Mouse (Mus musculus): Measurements from ENCODE around the gene Tnfrsf1b. TPM values are rescaled to one million over a fixed set of nuclear protein-coding genes. Genes with fewer than 3 reads are reported as not detected.

Gene Tnfrsf1b
- total and polyA plus RNA-seq, 2 experiments from 2014 or later: 2.8 to 7.5 TPM

DNA sequence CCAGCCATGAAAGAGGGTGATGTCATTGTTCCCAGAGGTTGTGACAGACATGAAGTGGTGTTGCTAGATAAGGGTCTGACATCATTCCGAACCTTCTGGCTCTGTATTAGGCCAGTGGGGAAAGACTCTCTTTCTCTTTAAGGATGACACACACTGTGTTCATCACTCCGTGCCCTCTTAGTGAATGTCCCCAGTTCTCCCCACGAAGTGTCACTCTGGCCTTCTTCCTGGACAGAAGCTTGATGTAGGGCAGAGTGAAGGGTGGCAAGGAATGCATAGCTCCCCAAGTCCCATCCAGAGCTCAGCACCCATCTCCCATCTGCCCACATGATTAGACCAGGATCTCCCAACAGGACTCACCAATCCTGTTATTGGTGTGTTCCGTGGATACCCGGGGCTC is 27.3 kb upstream of the Tnfrsf1b start:
- DNase-seq (ENCODE audit: low spot score): no peak
- Histone ChIP-seq H3K36me3 (ENCODE audit: insufficient read depth, low read length) (no peaks in the 10 kb centered on the region), H3K9me3 (ENCODE audit: low read length) (no peaks in the 10 kb centered on the region), H3K27ac (ENCODE audit: low read depth, low read length) (no peak overlapping the region), H3K27me3 (ENCODE audit: insufficient read depth, low read length) (no peaks in the 10 kb centered on the region), H3K9ac (replicated peaks; ENCODE audit: low read length, poor library complexity, severe bottlenecking) (no peak overlapping the region), H3K4me1 (ENCODE audit: insufficient read depth, low read length) (no peaks in the 10 kb centered on the region), H3K4me3 (ENCODE audit: low read depth, low read length) (no peak overlapping the region), H3K4me2 (ENCODE audit: low read depth, low read length, poor library complexity, severe bottlenecking) (no peak overlapping the region)
- ATAC-seq (ENCODE audit: low FRiP score): no peak
- TF ChIP-seq CTCF (IDR thresholded peaks at IDR 0.05): no peak
- WGBS: 90% methylated on average over 5 of the region's 5 CpGs

DNA sequence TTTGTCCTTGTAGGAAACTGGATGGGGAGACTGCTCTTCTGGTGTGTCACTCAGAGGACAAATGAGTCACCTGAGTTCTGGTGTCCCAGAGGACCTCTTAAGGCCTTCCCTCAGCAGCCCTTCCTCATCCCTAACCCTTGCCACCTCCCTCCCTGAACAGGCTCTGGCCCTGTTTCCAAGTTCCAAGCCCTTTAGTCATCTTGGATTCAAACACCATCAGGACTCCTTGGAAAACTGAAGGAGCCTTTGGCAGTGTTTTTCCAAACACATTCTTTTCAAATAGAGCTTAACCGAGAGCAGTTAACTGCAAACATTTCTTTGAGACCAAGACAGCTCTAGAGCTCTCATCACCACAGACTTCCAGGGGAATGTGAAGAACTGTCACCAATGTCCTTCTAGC is 26.1 kb upstream of the Tnfrsf1b start:
- Histone ChIP-seq H3K27me3 (ENCODE audit: insufficient read depth, low read length) (no peaks in the 10 kb centered on the region), H3K9me3 (ENCODE audit: low read length) (no peaks in the 10 kb centered on the region), H3K4me1 (ENCODE audit: insufficient read depth, low read length) (no peaks in the 10 kb centered on the region), H3K9ac (replicated peaks; ENCODE audit: low read length, poor library complexity, severe bottlenecking) (no peak overlapping the region), H3K27ac (ENCODE audit: low read depth, low read length) (no peak overlapping the region), H3K4me2 (ENCODE audit: low read depth, low read length, poor library complexity, severe bottlenecking) (no peak overlapping the region), H3K36me3 (ENCODE audit: insufficient read depth, low read length) (no peaks in the 10 kb centered on the region), H3K4me3 (ENCODE audit: low read depth, low read length) (no peak overlapping the region)
- WGBS: 68% methylated on average over 1 of the region's 1 CpGs
- ATAC-seq (ENCODE audit: low FRiP score): no peak
- TF ChIP-seq CTCF (IDR thresholded peaks at IDR 0.05): no peak
- DNase-seq (ENCODE audit: low spot score): no peak

DNA sequence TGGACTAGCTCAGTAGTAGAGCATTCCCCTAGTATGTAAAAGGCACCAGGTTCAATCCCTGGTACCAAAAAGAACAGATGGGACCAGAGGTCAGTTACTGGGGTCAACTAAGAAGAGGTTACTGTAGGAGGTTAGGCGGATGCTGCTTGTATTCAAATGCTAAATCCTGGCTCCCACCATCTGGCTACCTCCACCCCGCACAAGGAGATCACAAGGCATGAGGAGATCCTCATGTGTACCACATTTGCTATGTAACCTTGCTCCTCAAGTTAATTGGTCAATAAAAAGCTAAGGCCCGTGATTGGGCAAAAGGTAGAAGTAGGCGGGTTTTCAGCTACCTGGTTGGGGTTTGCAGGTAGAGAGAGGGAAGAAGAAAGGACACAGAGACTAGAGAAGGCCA is 25.0 kb upstream of the Tnfrsf1b start:
- Histone ChIP-seq H3K4me2 (ENCODE audit: low read depth, low read length, poor library complexity, severe bottlenecking) (no peak overlapping the region), H3K36me3 (ENCODE audit: insufficient read depth, low read length) (no peaks in the 10 kb centered on the region), H3K27me3 (ENCODE audit: insufficient read depth, low read length) (no peaks in the 10 kb centered on the region), H3K4me1 (ENCODE audit: insufficient read depth, low read length) (no peaks in the 10 kb centered on the region), H3K9ac (replicated peaks; ENCODE audit: low read length, poor library complexity, severe bottlenecking) (no peak overlapping the region), H3K27ac (ENCODE audit: low read depth, low read length) (no peak overlapping the region), H3K9me3 (ENCODE audit: low read length) (no peaks in the 10 kb centered on the region), H3K4me3 (ENCODE audit: low read depth, low read length) (no peak overlapping the region)
- 88% methylated on average over 4 of the region's 4 CpGs for WGBS
- TF ChIP-seq CTCF (IDR thresholded peaks at IDR 0.05): no peak
- no peak for DNase-seq (ENCODE audit: low spot score)
- no peak for ATAC-seq (ENCODE audit: low FRiP score)

DNA sequence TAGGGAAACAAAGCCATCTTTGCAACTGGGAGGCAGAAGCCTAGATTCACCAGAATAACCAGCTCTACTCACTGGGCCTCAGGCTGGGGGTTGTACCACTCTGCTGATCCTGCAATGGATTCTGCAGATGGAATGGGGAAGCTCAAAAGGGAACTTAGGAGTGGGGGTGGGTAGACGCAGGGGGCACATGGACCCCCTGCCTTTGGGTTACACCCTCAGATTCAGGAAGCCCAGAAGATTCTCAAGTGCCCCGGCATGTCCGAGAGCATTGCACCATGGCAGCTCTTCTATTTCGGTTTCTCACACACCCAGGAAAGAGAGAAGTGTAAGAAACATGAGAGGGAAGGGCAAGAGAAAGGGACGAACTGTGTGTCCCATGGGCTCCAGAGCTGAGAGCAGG is 23.5 kb upstream of the Tnfrsf1b start:
- Histone ChIP-seq H3K27ac (ENCODE audit: low read depth, low read length) (no peak overlapping the region), H3K27me3 (ENCODE audit: insufficient read depth, low read length) (no peaks in the 10 kb centered on the region), H3K9me3 (ENCODE audit: low read length) (no peaks in the 10 kb centered on the region), H3K36me3 (ENCODE audit: insufficient read depth, low read length) (no peaks in the 10 kb centered on the region), H3K4me2 (ENCODE audit: low read depth, low read length, poor library complexity, severe bottlenecking) (no peak overlapping the region), H3K4me1 (ENCODE audit: insufficient read depth, low read length) (no peaks in the 10 kb centered on the region), H3K9ac (replicated peaks; ENCODE audit: low read length, poor library complexity, severe bottlenecking) (no peak overlapping the region), H3K4me3 (ENCODE audit: low read depth, low read length) (no peak overlapping the region)
- 98% methylated on average over 5 of the region's 5 CpGs for WGBS
- no peak for DNase-seq (ENCODE audit: low spot score)
- no peak for TF ChIP-seq CTCF (IDR thresholded peaks at IDR 0.05)
- no peak for ATAC-seq (ENCODE audit: low FRiP score)

DNA sequence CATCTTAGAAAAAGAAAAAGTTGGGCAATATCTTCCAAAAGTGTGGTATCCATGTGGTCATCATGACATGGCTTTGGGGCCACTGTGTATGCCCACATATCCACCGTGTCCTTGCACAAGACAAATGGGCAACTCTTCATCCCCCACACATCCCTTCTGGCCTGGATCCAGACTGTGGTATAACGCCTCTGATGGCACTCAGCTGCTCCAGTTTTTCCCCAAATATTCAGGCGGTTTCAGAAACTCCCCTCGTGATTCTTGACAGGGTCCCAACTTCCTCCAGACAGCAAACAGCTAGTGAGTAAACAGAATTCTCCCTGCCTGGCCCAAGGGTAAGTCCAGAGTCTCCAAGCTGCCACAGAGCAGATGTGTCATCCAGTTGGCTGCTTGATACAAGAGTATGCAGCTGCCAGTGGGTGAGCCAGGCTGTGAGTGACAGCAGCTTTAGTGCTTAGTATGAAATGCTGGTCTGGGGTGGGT is 21.0 kb upstream of the Tnfrsf1b start:
- no peak for TF ChIP-seq CTCF (IDR thresholded peaks at IDR 0.05)
- Histone ChIP-seq H3K36me3 (ENCODE audit: insufficient read depth, low read length) (no peaks in the 10 kb centered on the region), H3K4me1 (ENCODE audit: insufficient read depth, low read length) (no peaks in the 10 kb centered on the region), H3K9ac (replicated peaks; ENCODE audit: low read length, poor library complexity, severe bottlenecking) (no peak overlapping the region), H3K4me3 (ENCODE audit: low read depth, low read length) (no peak overlapping the region), H3K4me2 (ENCODE audit: low read depth, low read length, poor library complexity, severe bottlenecking) (no peak overlapping the region), H3K27ac (ENCODE audit: low read depth, low read length) (no peak overlapping the region), H3K9me3 (ENCODE audit: low read length) (no peaks in the 10 kb centered on the region), H3K27me3 (ENCODE audit: insufficient read depth, low read length) (no peaks in the 10 kb centered on the region)
- ATAC-seq (ENCODE audit: low FRiP score) (no peak), DNase-seq (ENCODE audit: low spot score) (peak; percentile 6)
- WGBS: 82% methylated on average over 4 of the region's 4 CpGs

DNA sequence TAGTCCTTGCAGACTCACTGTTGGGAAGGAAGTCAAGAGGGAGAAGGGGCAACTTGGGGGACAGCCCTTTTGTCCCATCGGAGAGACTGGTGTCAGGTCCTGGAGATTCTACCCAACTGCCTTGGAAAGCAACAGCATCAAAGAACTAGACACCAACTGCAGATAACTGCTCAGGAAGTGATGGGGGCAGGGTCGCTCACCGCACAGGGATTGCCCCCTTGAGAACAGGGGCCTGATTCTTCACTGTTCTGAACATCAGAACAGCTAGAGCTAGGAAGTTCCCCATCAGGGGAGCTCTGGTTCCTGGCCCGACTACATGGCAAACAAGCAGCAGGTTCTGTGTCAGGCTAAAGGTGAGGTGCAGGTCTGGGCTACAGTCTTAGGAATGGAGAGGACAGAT is 19.8 kb upstream of the Tnfrsf1b start:
- ATAC-seq (ENCODE audit: low FRiP score) (no peak), DNase-seq (ENCODE audit: low spot score) (no peak)
- H3K4me2 ChIP-seq (ENCODE audit: low read depth, low read length, poor library complexity, severe bottlenecking): no peak overlapping the region
- TF ChIP-seq CTCF (IDR thresholded peaks at IDR 0.05): no peak
- no peaks in the 10 kb centered on the region for H3K4me1 ChIP-seq (ENCODE audit: insufficient read depth, low read length)
- no peaks in the 10 kb centered on the region for H3K36me3 ChIP-seq (ENCODE audit: insufficient read depth, low read length)
- no peak overlapping the region for H3K9ac ChIP-seq (replicated peaks; ENCODE audit: low read length, poor library complexity, severe bottlenecking)
- H3K27me3 ChIP-seq (ENCODE audit: insufficient read depth, low read length): no peaks in the 10 kb centered on the region
- no peak overlapping the region for H3K4me3 ChIP-seq (ENCODE audit: low read depth, low read length)
- no peaks in the 10 kb centered on the region for H3K9me3 ChIP-seq (ENCODE audit: low read length)
- no peak overlapping the region for H3K27ac ChIP-seq (ENCODE audit: low read depth, low read length)
- WGBS: 87% methylated on average over 4 of the region's 4 CpGs
